Mouse (Mus musculus) embryonic fibroblast, embryonic 13.5 days (primary cell): Measurements from ENCODE around the gene Kcna3.

Experiments used
- CTCF ChIP-seq: IDR thresholded peaks from 2 replicates; pipeline ENCODE4 v1.5.1; 2011; ENCODE audit warnings: mild to moderate bottlenecking, control low read depth, low read length, moderate library complexity, borderline replicate concordance; ENCODE audit not compliant: insufficient read depth
- POLR2A ChIP-seq: IDR thresholded peaks from 2 replicates; pipeline ENCODE4 v1.6.1; 2011; ENCODE audit warnings: low read depth, mild to moderate bottlenecking, control low read depth, low read length, moderate library complexity

- no peak for TF ChIP-seq POLR2A
- no peak for TF ChIP-seq CTCF
Observed at GRCm38 (mm10) chr3:107040408-107040807, 4.4 kb downstream of the Kcna3 start.
